Mouse (Mus musculus): ENCODE results near the gene Ism2. TPM values are rescaled to one million over a fixed set of nuclear protein-coding genes. Genes with fewer than 3 reads are reported as not detected.

The Ism2 gene
- polyA plus RNA-seq, 1 experiment from 2014 or later, result 0.23 TPM

DNA sequence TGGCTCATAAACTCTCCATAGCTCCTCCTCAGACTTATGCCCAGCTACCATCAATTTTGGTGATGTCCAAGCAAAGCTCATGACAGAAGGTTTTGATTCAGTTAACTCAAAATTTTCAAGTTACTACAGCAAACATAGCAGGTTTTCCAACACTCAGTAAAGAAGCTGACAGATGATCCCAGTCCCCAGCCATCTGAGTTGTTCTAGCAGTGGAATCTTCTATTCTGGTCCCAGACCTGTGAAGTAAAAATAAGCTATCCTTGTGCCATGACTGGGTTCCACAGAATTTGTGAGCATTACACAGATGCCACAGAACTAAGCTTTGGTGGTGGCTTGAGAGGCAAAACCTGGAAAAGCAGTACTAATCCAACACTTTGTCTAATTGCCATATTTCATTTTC lies 34.3 kb upstream of the Ism2 start:
- Histone ChIP-seq H3K27me3 (replicated peaks; ENCODE audit: control insufficient read depth, insufficient read depth, low read length) (no peaks in the 10 kb centered on the region), H3K9me3 (ENCODE audit: control insufficient read depth) (no peaks in the 10 kb centered on the region), H3K9ac (ENCODE audit: low read depth, low read length) (no peak overlapping the region), H3K4me3 (ENCODE audit: low read depth, low read length) (no peak overlapping the region), H3K4me2 (replicated peaks; ENCODE audit: low read depth) (no peak overlapping the region), H3K4me1 (replicated peaks; ENCODE audit: control insufficient read depth, insufficient read depth, low read length) (no peaks in the 10 kb centered on the region), H3K36me3 (ENCODE audit: control insufficient read depth, insufficient read depth) (peaks cover 18% of the 10 kb centered on the region), H3K27ac (ENCODE audit: low read depth, low read length) (no peak overlapping the region)
- no peak for ATAC-seq
- no peak for TF ChIP-seq CTCF (IDR thresholded peaks at IDR 0.05; ENCODE audit: low read depth)

DNA sequence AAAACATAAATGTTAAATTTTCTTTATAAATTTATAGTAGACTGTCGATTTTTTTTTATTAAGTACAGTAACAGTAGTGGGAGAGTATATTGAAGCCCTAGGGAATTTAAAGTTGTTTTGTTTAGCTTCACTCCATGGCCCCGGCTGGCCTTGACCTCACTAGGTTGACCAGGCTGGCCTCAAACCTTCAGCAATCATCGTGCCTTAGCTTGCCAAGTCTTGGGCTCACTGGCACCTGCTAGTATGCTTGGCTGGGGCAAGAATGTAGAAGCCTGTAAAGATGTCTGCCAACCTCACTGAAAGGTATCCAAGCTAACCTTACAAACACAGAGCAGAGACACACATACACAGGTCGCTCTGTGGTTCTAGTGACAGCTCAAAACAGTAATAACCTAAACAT lies 33.0 kb upstream of the Ism2 start:
- no peak overlapping the region for H3K4me3 ChIP-seq (ENCODE audit: low read depth, low read length)
- H3K9me3 ChIP-seq (ENCODE audit: control insufficient read depth), result no peaks in the 10 kb centered on the region
- H3K4me2 ChIP-seq (replicated peaks; ENCODE audit: low read depth), result no peak overlapping the region
- no peak for ATAC-seq
- H3K36me3 ChIP-seq (ENCODE audit: control insufficient read depth, insufficient read depth), result peaks cover 15% of the 10 kb centered on the region
- 83% methylated on average over 4 of the region's 4 CpGs for WGBS
- H3K9ac ChIP-seq (ENCODE audit: low read depth, low read length), result no peak overlapping the region
- no peak for TF ChIP-seq CTCF (IDR thresholded peaks at IDR 0.05; ENCODE audit: low read depth)
- H3K4me1 ChIP-seq (replicated peaks; ENCODE audit: control insufficient read depth, insufficient read depth, low read length), result no peaks in the 10 kb centered on the region
- H3K27ac ChIP-seq (ENCODE audit: low read depth, low read length), result no peak overlapping the region
- H3K27me3 ChIP-seq (replicated peaks; ENCODE audit: control insufficient read depth, insufficient read depth, low read length), result no peaks in the 10 kb centered on the region

DNA sequence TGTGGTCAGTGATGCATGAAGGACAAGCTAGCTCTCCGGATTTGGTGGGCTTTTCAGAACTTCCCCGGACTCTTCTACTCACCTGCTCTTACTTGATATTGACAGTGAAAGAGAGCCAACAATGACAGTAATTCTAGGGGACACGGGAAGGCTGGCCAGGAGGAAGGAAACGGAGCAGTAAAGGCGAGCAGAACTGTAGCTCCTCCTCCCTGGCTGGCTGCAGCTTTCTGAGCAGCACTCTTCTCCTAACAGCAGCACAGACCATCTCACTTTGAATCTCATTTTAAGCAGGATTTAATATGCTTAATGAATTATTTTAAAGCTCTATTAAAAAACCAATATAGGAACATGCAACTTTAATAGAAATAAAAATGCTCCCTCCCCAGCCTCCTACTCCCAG lies 32.4 kb upstream of the Ism2 start:
- WGBS, result 49% methylated on average over 5 of the region's 5 CpGs
- TF ChIP-seq CTCF (IDR thresholded peaks at IDR 0.05; ENCODE audit: low read depth), result no peak
- peaks cover 14% of the 10 kb centered on the region for H3K36me3 ChIP-seq (ENCODE audit: control insufficient read depth, insufficient read depth)
- no peak overlapping the region for H3K27ac ChIP-seq (ENCODE audit: low read depth, low read length)
- no peak overlapping the region for H3K4me2 ChIP-seq (replicated peaks; ENCODE audit: low read depth)
- H3K9ac ChIP-seq (ENCODE audit: low read depth, low read length), result no peak overlapping the region
- no peak overlapping the region for H3K4me3 ChIP-seq (ENCODE audit: low read depth, low read length)
- no peaks in the 10 kb centered on the region for H3K9me3 ChIP-seq (ENCODE audit: control insufficient read depth)
- ATAC-seq, result no peak
- H3K27me3 ChIP-seq (replicated peaks; ENCODE audit: control insufficient read depth, insufficient read depth, low read length), result no peaks in the 10 kb centered on the region
- H3K4me1 ChIP-seq (replicated peaks; ENCODE audit: control insufficient read depth, insufficient read depth, low read length), result no peaks in the 10 kb centered on the region

DNA sequence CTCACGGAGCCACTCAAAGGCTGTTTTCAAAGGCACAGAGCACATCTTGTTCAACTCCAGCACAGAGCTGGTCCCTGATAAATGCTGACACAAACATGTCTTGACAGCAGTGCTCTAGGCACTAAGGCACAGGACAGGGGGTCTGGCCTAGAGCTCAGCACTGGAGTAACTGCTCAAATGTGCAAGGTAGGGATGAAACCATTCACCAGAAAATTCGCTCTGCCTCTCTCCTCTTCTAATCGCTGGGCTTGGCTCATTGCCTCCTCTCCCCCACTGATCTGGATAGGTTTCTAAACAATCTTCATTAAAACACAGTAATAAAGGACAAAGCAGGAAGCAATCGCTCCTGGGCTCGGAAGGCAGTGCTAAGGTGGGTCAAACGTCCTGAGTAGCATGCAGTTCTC lies 31.6 kb upstream of the Ism2 start:
- TF ChIP-seq CTCF (IDR thresholded peaks at IDR 0.05; ENCODE audit: low read depth), result no peak
- Histone ChIP-seq H3K36me3 (ENCODE audit: control insufficient read depth, insufficient read depth) (peaks cover 18% of the 10 kb centered on the region), H3K9me3 (ENCODE audit: control insufficient read depth) (no peaks in the 10 kb centered on the region), H3K27ac (ENCODE audit: low read depth, low read length) (no peak overlapping the region), H3K4me1 (replicated peaks; ENCODE audit: control insufficient read depth, insufficient read depth, low read length) (no peaks in the 10 kb centered on the region), H3K4me2 (replicated peaks; ENCODE audit: low read depth) (no peak overlapping the region), H3K9ac (ENCODE audit: low read depth, low read length) (no peak overlapping the region), H3K4me3 (ENCODE audit: low read depth, low read length) (no peak overlapping the region), H3K27me3 (replicated peaks; ENCODE audit: control insufficient read depth, insufficient read depth, low read length) (no peaks in the 10 kb centered on the region)
- WGBS, result 53% methylated on average over 6 of the region's 6 CpGs
- ATAC-seq, result no peak

DNA sequence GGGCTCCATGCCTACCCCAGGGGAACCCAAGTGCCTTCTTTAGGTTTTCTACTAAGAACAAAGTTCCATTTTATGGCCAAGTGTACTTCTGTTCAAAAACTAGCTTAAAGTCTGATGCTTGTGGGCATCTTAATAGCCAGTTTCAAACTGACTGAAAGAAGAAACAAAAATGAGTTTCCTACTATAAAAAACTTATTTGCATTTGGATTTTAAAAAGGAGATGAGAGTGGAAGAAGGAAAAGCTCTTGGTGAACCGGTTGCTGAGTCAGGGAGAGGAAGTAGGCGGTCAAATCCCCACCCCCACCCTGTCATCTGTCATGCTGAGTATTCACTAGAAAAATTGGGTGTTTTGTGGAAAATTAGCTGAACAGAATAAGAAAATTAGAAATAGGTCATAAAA lies 30.7 kb upstream of the Ism2 start:
- H3K4me2 ChIP-seq (replicated peaks; ENCODE audit: low read depth), result no peak overlapping the region
- H3K4me3 ChIP-seq (ENCODE audit: low read depth, low read length), result no peak overlapping the region
- no peak for TF ChIP-seq CTCF (IDR thresholded peaks at IDR 0.05; ENCODE audit: low read depth)
- H3K9ac ChIP-seq (ENCODE audit: low read depth, low read length), result no peak overlapping the region
- no peak overlapping the region for H3K27ac ChIP-seq (ENCODE audit: low read depth, low read length)
- no peaks in the 10 kb centered on the region for H3K9me3 ChIP-seq (ENCODE audit: control insufficient read depth)
- H3K36me3 ChIP-seq (ENCODE audit: control insufficient read depth, insufficient read depth), result peaks cover 21% of the 10 kb centered on the region
- no peak for ATAC-seq
- no peaks in the 10 kb centered on the region for H3K27me3 ChIP-seq (replicated peaks; ENCODE audit: control insufficient read depth, insufficient read depth, low read length)
- no peaks in the 10 kb centered on the region for H3K4me1 ChIP-seq (replicated peaks; ENCODE audit: control insufficient read depth, insufficient read depth, low read length)
- WGBS, result 75% methylated on average over 2 of the region's 2 CpGs

DNA sequence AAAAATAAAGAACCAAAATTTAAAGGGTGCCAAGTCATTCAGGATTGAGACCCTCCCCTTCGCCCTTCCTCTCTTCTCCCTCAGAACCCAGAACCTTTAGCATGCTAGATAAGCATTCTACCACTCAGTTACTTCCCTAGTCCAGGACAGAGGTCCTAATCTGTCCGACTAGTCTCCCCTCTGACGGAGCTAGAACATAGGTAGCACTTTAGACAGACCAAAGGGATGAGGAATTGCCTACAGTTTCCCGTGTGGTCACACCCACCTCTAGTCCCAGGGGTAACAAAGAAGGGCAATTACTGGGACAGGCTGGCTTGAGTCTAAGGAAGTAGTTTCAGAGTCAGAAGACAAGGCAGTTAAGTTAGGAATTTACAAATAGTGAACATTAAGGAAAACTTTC lies 28.5 kb upstream of the Ism2 start:
- Histone ChIP-seq H3K9ac (ENCODE audit: low read depth, low read length) (no peak overlapping the region), H3K4me3 (ENCODE audit: low read depth, low read length) (no peak overlapping the region), H3K4me2 (replicated peaks; ENCODE audit: low read depth) (no peak overlapping the region), H3K27me3 (replicated peaks; ENCODE audit: control insufficient read depth, insufficient read depth, low read length) (no peaks in the 10 kb centered on the region), H3K9me3 (ENCODE audit: control insufficient read depth) (no peaks in the 10 kb centered on the region), H3K4me1 (replicated peaks; ENCODE audit: control insufficient read depth, insufficient read depth, low read length) (no peaks in the 10 kb centered on the region), H3K27ac (ENCODE audit: low read depth, low read length) (no peak overlapping the region), H3K36me3 (ENCODE audit: control insufficient read depth, insufficient read depth) (peaks cover 41% of the 10 kb centered on the region)
- WGBS, result 64% methylated on average over 4 of the region's 4 CpGs
- ATAC-seq, result no peak
- TF ChIP-seq CTCF (IDR thresholded peaks at IDR 0.05; ENCODE audit: low read depth), result no peak

DNA sequence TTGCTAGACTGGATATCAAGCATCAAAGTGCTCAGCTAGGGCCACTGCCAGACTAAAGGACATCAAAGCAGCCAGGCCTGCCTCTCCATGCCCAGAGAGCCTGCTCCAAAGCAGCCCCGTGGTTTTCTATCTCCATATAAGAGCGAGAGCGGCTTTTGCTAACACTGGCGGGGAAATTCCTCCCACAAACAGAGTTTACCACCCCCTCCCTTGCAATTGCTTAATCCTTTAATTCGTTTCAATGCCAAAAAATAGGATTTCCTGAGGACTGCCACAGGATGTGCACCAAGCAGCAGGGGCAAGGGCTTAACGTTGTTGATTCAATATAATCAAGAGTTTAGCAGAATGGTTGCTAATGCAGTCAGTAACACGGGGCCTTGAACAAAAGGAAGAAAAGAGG lies 28.1 kb upstream of the Ism2 start:
- no peaks in the 10 kb centered on the region for H3K4me1 ChIP-seq (replicated peaks; ENCODE audit: control insufficient read depth, insufficient read depth, low read length)
- no peak overlapping the region for H3K9ac ChIP-seq (ENCODE audit: low read depth, low read length)
- no peaks in the 10 kb centered on the region for H3K27me3 ChIP-seq (replicated peaks; ENCODE audit: control insufficient read depth, insufficient read depth, low read length)
- H3K4me3 ChIP-seq (ENCODE audit: low read depth, low read length), result no peak overlapping the region
- ATAC-seq, result no peak
- no peaks in the 10 kb centered on the region for H3K9me3 ChIP-seq (ENCODE audit: control insufficient read depth)
- H3K36me3 ChIP-seq (ENCODE audit: control insufficient read depth, insufficient read depth), result peaks cover 42% of the 10 kb centered on the region
- no peak for TF ChIP-seq CTCF (IDR thresholded peaks at IDR 0.05; ENCODE audit: low read depth)
- whole genome bisulfite sequencing, result 40% methylated on average over 7 of the region's 7 CpGs
- no peak overlapping the region for H3K4me2 ChIP-seq (replicated peaks; ENCODE audit: low read depth)
- no peak overlapping the region for H3K27ac ChIP-seq (ENCODE audit: low read depth, low read length)
